Mouse (Mus musculus): ENCODE results near the gene Zdhhc17.
A peak's percentile ranks its signal among the peaks of the same experiment; 100 is the strongest.

Zdhhc17 gene

DNA sequence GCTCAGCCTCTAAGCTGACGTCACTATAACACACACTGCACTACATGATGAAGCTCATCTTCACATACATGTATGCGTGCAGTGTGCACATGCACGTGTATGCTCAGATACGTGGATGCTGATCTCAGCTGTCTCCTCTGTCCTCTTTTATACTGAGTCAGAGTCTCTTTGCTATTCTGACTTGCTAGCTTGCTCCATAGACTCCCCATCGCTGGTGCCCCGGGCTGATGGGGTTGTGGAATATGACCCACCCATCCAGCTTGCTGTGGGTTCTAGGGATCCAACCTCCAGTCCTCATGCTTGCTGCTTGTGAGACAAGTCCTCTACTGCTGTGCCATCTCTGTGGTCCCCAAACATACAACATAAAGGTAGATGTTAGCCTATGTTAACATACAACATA is 51.1 kb downstream of the Zdhhc17 start:
- no peak for DNase-seq (ENCODE audit: inconsistent ontology term)

GRCm38 (mm10) chr10:110952937-110953451 is 56.9 kb downstream of the Zdhhc17 start:
- peak; percentile 89 for DNase-seq (ENCODE audit: inconsistent ontology term)

- DNase-seq (ENCODE audit: inconsistent ontology term), result no peak
These were observed 57.7 kb downstream of the Zdhhc17 start for GRCm38 (mm10) chr10:110952271-110952670.

DNA sequence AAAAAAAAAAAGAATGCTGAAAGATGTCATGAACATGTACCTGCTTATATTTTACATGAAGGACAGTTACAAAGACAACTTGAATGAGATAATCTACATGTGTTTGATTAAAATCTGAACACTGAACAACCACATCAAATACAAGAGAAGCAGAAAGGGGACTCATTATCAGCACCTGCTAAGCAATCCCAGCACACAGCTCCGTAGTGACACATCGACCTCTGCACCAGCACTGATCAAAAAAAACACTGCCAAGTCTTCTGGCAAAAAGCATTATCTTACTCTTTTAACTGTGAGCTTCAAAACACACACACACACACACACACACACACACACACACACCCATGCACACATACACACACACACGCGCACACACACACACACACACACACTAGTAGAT is 58.2 kb downstream of the Zdhhc17 start:
- DNase-seq (ENCODE audit: inconsistent ontology term), result no peak

DNA sequence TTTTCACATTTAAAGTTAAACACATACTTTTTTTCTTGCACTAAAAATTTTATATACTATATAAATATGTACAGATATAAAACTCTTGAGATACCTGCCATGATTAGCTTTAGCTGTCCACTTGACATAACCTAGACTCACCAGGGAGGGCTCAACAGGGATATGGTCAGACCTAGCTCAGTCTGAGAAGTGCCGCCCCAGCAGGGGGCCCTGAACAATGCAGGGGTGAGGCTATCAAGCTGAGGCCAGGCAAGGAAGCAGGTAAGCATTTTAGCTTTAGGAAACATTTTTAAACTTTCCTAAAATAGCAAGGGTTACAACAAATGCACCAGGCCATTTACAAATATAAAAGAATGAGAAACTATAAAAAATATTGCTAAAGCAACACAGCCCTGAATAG is 58.8 kb downstream of the Zdhhc17 start:
- DNase-seq (ENCODE audit: inconsistent ontology term), result no peak

GRCm38 (mm10) chr10:110947574-110947973 is 62.4 kb downstream of the Zdhhc17 start:
- DNase-seq (ENCODE audit: inconsistent ontology term), result no peak

GRCm38 (mm10) chr10:110945966-110946365 is 64.0 kb downstream of the Zdhhc17 start:
- DNase-seq (ENCODE audit: inconsistent ontology term), result no peak

GRCm38 (mm10) chr10:110944175-110944574 is 65.8 kb downstream of the Zdhhc17 start:
- DNase-seq (ENCODE audit: inconsistent ontology term), result no peak

DNA sequence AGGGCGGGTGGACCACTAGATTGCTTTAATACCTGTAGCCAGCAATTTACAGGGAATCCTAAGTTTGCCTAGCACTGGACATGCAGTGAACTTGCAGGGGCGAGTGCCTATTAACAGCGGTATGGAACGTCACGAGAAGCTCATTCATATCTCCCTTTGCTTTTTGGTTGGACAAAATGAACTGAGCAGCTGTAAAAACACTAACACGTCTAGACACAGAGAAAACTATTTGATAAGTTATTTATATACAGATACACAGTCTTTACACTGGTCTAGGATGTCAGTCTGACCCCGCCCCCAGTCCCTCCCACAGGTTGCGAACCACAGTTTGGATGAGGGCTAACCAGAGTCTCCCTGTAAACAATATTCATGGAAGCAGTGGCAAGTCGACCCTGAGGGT is 67.1 kb downstream of the Zdhhc17 start:
- no peak for DNase-seq (ENCODE audit: inconsistent ontology term)

GRCm38 (mm10) chr10:110941968-110942367 is 68.0 kb downstream of the Zdhhc17 start:
- no peak for DNase-seq (ENCODE audit: inconsistent ontology term)

GRCm38 (mm10) chr10:110940740-110941398 is 69.1 kb downstream of the Zdhhc17 start:
- DNase-seq (ENCODE audit: inconsistent ontology term), result no peak

- DNase-seq (ENCODE audit: inconsistent ontology term), result no peak
These were observed 70.2 kb downstream of the Zdhhc17 start for GRCm38 (mm10) chr10:110939717-110940116.

DNA sequence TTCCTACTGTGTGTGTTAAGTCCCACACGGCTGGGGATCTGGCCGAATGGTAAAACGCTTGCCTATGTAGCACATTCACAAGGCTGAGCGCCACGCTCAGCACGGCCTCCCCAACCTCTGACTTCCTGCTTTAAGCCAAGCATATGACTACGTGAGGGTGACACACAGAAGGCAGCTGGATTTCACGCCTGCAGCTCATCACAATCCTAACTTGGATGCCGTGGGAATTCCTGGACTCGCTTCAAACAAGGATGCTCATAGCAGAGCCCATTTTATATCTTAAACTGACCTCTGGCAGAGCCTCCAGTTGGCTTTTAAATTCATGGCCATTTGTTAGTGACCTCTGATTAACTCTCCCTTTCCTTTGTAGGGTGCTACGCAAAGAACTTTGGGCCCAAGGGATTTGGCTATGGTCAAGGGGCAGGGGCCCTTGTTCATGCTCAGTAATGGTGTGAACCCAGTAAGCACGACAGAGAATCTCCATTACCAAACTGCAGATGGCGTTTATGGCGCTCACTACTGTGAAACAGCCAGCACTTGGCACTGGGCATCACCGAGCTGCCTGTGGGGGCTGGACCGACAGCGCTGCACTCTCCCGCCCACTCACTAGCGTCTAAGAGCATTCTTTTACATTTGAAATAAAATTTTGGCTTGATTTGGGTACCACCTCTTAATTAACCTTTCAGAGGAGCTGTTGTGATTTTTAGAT is 70.9 kb downstream of the Zdhhc17 start:
- DNase-seq (ENCODE audit: inconsistent ontology term), result no peak

DNA sequence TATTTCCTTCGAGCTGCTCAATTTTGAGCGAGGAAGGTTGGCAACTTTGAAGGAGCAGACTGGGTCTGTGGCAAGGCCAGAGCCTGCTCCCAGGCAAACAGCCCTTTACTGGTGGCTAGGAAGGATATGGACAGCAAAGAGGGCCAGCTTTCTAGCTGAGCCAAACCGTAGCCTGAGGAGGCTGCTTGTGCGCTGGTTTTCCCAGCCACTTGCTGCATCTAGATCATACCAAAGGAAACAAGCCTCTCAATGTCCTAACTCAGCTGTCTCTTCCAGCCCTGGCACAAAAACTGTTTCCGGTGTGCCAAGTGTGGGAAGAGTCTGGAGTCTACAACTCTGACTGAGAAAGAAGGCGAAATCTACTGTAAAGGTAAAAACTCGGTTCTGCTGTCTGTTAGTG is 71.6 kb downstream of the Zdhhc17 start:
- DNase-seq (ENCODE audit: inconsistent ontology term), result no peak

- DNase-seq (ENCODE audit: inconsistent ontology term), result no peak
These were observed 74.3 kb downstream of the Zdhhc17 start for GRCm38 (mm10) chr10:110935669-110936068.

- no peak for DNase-seq (ENCODE audit: inconsistent ontology term)
These were observed 74.9 kb downstream of the Zdhhc17 start for GRCm38 (mm10) chr10:110935081-110935480.

GRCm38 (mm10) chr10:110933584-110933983 is 76.4 kb downstream of the Zdhhc17 start:
- no peak for DNase-seq (ENCODE audit: inconsistent ontology term)

DNA sequence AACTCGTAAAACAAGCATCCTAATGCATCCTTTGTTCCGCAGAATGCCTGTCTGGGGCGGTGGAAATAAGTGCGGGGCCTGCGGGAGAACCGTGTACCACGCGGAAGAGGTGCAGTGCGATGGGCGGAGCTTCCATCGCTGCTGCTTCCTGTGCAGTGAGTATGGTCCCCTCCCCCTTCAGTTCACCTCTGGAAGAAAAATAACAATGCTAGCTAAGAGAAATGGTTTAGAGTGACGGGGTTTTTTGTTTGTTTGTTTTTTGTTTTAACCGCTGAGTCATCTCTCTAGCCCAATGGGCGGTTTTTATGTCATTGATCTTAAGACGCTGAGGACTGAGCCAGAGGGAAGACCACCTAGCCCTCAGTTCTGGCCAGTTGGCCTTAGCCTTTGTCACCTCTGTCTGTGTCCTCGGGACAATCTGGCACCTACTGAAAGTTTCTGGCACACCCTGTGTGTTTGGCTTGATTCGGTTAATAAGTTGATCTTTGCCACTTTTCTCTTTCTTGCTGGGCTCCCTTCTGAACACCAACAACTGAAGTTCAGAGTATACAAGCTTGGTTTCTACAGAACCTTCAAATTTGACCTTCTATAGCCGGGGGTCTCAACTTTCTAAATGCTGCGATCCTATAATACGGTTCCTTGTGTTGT is 77.9 kb downstream of the Zdhhc17 start:
- DNase-seq (ENCODE audit: inconsistent ontology term), result no peak

- DNase-seq (ENCODE audit: inconsistent ontology term), result peak; percentile 93
These were observed 78.6 kb downstream of the Zdhhc17 start for GRCm38 (mm10) chr10:110931161-110931912.

- peak; percentile 84 for DNase-seq (ENCODE audit: inconsistent ontology term)
These were observed 80.2 kb downstream of the Zdhhc17 start for GRCm38 (mm10) chr10:110929756-110930155.

GRCm38 (mm10) chr10:110927491-110927890 is 82.4 kb downstream of the Zdhhc17 start:
- DNase-seq (ENCODE audit: inconsistent ontology term), result peak; percentile 56

DNA sequence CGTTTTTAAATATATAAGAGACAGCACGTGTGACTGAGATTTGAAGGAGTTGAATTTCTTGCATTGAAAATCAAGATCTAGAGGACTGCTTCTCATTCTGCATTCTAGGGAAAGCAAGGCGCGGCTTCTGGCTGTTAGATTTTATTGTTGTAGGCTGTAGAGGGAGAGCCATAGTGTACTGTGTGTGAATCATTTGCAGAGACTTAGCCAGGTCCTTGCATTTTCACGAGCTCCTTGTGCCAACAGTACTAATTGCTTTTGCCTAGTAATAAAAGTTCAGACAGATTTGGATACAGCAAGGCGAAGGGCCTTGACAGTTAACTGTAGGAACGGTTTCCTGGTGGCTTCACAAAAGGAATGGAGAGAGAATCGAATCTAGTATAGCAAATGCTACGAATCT is 87.3 kb downstream of the Zdhhc17 start:
- peak; percentile 36 for DNase-seq (ENCODE audit: inconsistent ontology term)
